Mouse (Mus musculus) lung, embryonic 15.5 days (tissue): ENCODE results near the gene Trak1. TPM values are rescaled to one million over a fixed set of nuclear protein-coding genes. Genes with fewer than 3 reads are reported as not detected.

Experiments used
- ATAC-seq: fragments of 200-750 bp; cut with Nextera tagmentation; 2 replicates; pipeline ENCODE4 v1.8.0; 2017; ENCODE audit warnings: moderate number of reproducible peaks, borderline replicate concordance; ENCODE audit not compliant: low FRiP score, low TSS enrichment; ENCODE audit errors: extremely low read depth
- H3K27ac ChIP-seq: fragments of 300-500 bp; sonication (generic); 2 replicates; pipeline ENCODE4 v1.5.1; 2015; ENCODE audit warnings: moderate library complexity, mild to moderate bottlenecking, inconsistent platforms
- H3K27me3 ChIP-seq: fragments of 300-500 bp; sonication (generic); 2 replicates; pipeline ENCODE4 v1.6.1; 2015; ENCODE audit warnings: inconsistent platforms
- H3K36me3 ChIP-seq: fragments of 300-500 bp; sonication (generic); 2 replicates; pipeline ENCODE4 v1.6.1; 2015; ENCODE audit warnings: inconsistent platforms
- H3K4me1 ChIP-seq: fragments of 300-500 bp; sonication (generic); 2 replicates; pipeline ENCODE4 v1.6.1; 2015; ENCODE audit warnings: inconsistent platforms
- H3K4me2 ChIP-seq: fragments of 300-500 bp; sonication (generic); 2 replicates; pipeline ENCODE4 v1.6.1; 2015; ENCODE audit warnings: inconsistent platforms, mild to moderate bottlenecking, moderate library complexity
- H3K4me3 ChIP-seq: fragments of 300-500 bp; sonication (generic); 2 replicates; pipeline ENCODE4 v1.5.1; 2015; ENCODE audit warnings: mild to moderate bottlenecking, inconsistent platforms
- H3K9ac ChIP-seq: fragments of 300-500 bp; sonication (generic); 2 replicates; pipeline ENCODE4 v1.6.1; 2015; ENCODE audit warnings: inconsistent platforms
- H3K9me3 ChIP-seq: fragments of 300-500 bp; sonication (generic); 2 replicates; pipeline ENCODE4 v1.6.1; 2016; ENCODE audit warnings: inconsistent platforms
- WGBS: fragments of 180-500 bp; shearing (Covaris S2); methylation state at CpG from one replicate; pipeline ENCODE4 v1.1.7; 2015; 5-methylcytosine and 5-hydroxymethylcytosine counted together
- polyA plus RNA-seq: library from polyadenylated mRNA; unstranded; fragments of >200 nt; fragmentation: Nextera tagmentation; extraction: Ambion mirVana; gene quantifications from 2 replicates; pipeline ENCODE4 v1.2.1, GENCODE M21; 2015

Trak1 gene
- polyA plus RNA-seq, 1 experiment from 2014 or later: 25.3 TPM

GRCm38 (mm10) chr9:121311846-121312236, 14.5 kb downstream of the Trak1 start:
- H3K4me2 ChIP-seq: no peak overlapping the region
- no peaks in the 10 kb centered on the region; the same call in 1 of the 2 replicates for H3K36me3 ChIP-seq
- no peak overlapping the region for H3K9ac ChIP-seq
- 70% methylated on average over 6 of the region's 6 CpGs for WGBS
- H3K9me3 ChIP-seq: no peaks in the 10 kb centered on the region
- H3K27me3 ChIP-seq: no peaks in the 10 kb centered on the region
- peaks cover 58% of the 10 kb centered on the region for H3K4me1 ChIP-seq
- no peak for ATAC-seq
- no peak overlapping the region for H3K4me3 ChIP-seq
- H3K27ac ChIP-seq: no peak overlapping the region

GRCm38 (mm10) chr9:121312237-121312891, 15.1 kb downstream of the Trak1 start:
- ATAC-seq: no peak
- no peak overlapping the region for H3K4me3 ChIP-seq
- H3K27me3 ChIP-seq: no peaks in the 10 kb centered on the region
- H3K9ac ChIP-seq: no peak overlapping the region
- 0 out of 2 replicates have a peak overlapping the region, but pooled peaks have one; percentile 89 for H3K27ac ChIP-seq
- no peaks in the 10 kb centered on the region for H3K36me3 ChIP-seq
- 47% methylated on average over 10 of the region's 10 CpGs for WGBS
- H3K4me1 ChIP-seq: peaks cover 63% of the 10 kb centered on the region
- H3K9me3 ChIP-seq: no peaks in the 10 kb centered on the region
- no peak overlapping the region for H3K4me2 ChIP-seq

- WGBS: 1% methylated on average over 21 of the region's 21 CpGs
Observed at GRCm38 (mm10) chr9:121313656-121314374, 16.5 kb downstream of the Trak1 start.

GRCm38 (mm10) chr9:121314541-121315152, 17.3 kb downstream of the Trak1 start:
- Histone ChIP-seq H3K27me3 (no peaks in the 10 kb centered on the region), H3K4me2 (peak overlapping the region; percentile 50), H3K36me3 (no peaks in the 10 kb centered on the region), H3K9me3 (no peaks in the 10 kb centered on the region), H3K4me3 (peak overlapping the region; percentile 14), H3K27ac (peak overlapping the region; percentile 89), H3K9ac (0 out of 2 replicates have a peak overlapping the region, but pooled peaks have one; percentile 23), H3K4me1 (peaks cover 59% of the 10 kb centered on the region)
- WGBS: 8% methylated on average over 14 of the region's 14 CpGs
- peak; percentile 65 for ATAC-seq

More at GRCm38 (mm10) chr9:121313656-121314374, 16.5 kb downstream of the Trak1 start:
- peaks cover 66% of the 10 kb centered on the region for H3K4me1 ChIP-seq
- no peak overlapping the region for H3K9ac ChIP-seq
- H3K4me3 ChIP-seq: peak overlapping the region; percentile 14
- H3K4me2 ChIP-seq: peak overlapping the region; percentile 50
- H3K36me3 ChIP-seq: no peaks in the 10 kb centered on the region
- no peaks in the 10 kb centered on the region for H3K9me3 ChIP-seq
- peak; percentile 86 for ATAC-seq
- H3K27ac ChIP-seq: peak overlapping the region; percentile 89
- no peaks in the 10 kb centered on the region for H3K27me3 ChIP-seq

- Histone ChIP-seq H3K36me3 (no peaks in the 10 kb centered on the region), H3K4me1 (peaks cover 59% of the 10 kb centered on the region), H3K9ac (no peak overlapping the region), H3K27me3 (no peaks in the 10 kb centered on the region), H3K4me3 (no peak overlapping the region), H3K9me3 (no peaks in the 10 kb centered on the region), H3K4me2 (no peak overlapping the region), H3K27ac (peak overlapping the region; percentile 34; the same call in 1 of the 2 replicates)
- 79% methylated on average over 4 of the region's 4 CpGs for WGBS
- no peak for ATAC-seq
Observed at GRCm38 (mm10) chr9:121315901-121316595, 18.7 kb downstream of the Trak1 start.

GRCm38 (mm10) chr9:121316621-121317405, 19.5 kb downstream of the Trak1 start:
- Histone ChIP-seq H3K27ac (peak overlapping the region; percentile 34), H3K36me3 (no peaks in the 10 kb centered on the region), H3K4me1 (peaks cover 58% of the 10 kb centered on the region), H3K9me3 (no peaks in the 10 kb centered on the region), H3K9ac (no peak overlapping the region), H3K27me3 (no peaks in the 10 kb centered on the region), H3K4me3 (no peak overlapping the region), H3K4me2 (no peak overlapping the region)
- ATAC-seq: no peak
- WGBS: 48% methylated on average over 12 of the region's 12 CpGs

- H3K4me3 ChIP-seq: no peak overlapping the region
- WGBS: 79% methylated on average over 10 of the region's 10 CpGs
- no peaks in the 10 kb centered on the region for H3K27me3 ChIP-seq
- H3K4me1 ChIP-seq: peaks cover 34% of the 10 kb centered on the region
- no peak for ATAC-seq
- H3K4me2 ChIP-seq: no peak overlapping the region
- H3K27ac ChIP-seq: no peak overlapping the region
- no peaks in the 10 kb centered on the region for H3K9me3 ChIP-seq
- no peaks in the 10 kb centered on the region for H3K36me3 ChIP-seq
- H3K9ac ChIP-seq: no peak overlapping the region
Observed at GRCm38 (mm10) chr9:121319323-121319966, 22.1 kb downstream of the Trak1 start.

GRCm38 (mm10) chr9:121320433-121320832, 23.1 kb downstream of the Trak1 start:
- Histone ChIP-seq H3K27me3 (no peaks in the 10 kb centered on the region), H3K4me2 (no peak overlapping the region), H3K27ac (no peak overlapping the region), H3K9me3 (no peaks in the 10 kb centered on the region), H3K36me3 (no peaks in the 10 kb centered on the region), H3K9ac (no peak overlapping the region), H3K4me1 (peaks cover 25% of the 10 kb centered on the region), H3K4me3 (no peak overlapping the region)
- 63% methylated on average over 2 of the region's 2 CpGs for WGBS
- ATAC-seq: no peak

GRCm38 (mm10) chr9:121321118-121321517, 23.8 kb downstream of the Trak1 start:
- H3K9ac ChIP-seq: no peak overlapping the region
- 82% methylated on average over 2 of the region's 2 CpGs for WGBS
- H3K4me1 ChIP-seq: peaks cover 18% of the 10 kb centered on the region
- H3K4me2 ChIP-seq: no peak overlapping the region
- H3K27me3 ChIP-seq: no peaks in the 10 kb centered on the region
- ATAC-seq: no peak
- H3K36me3 ChIP-seq: no peaks in the 10 kb centered on the region
- H3K27ac ChIP-seq: no peak overlapping the region
- no peaks in the 10 kb centered on the region for H3K9me3 ChIP-seq
- H3K4me3 ChIP-seq: no peak overlapping the region

- Histone ChIP-seq H3K27me3 (no peaks in the 10 kb centered on the region), H3K4me2 (no peak overlapping the region), H3K4me3 (no peak overlapping the region), H3K4me1 (peaks cover 9% of the 10 kb centered on the region), H3K9me3 (no peaks in the 10 kb centered on the region), H3K36me3 (no peaks in the 10 kb centered on the region), H3K27ac (no peak overlapping the region), H3K9ac (no peak overlapping the region)
- no peak for ATAC-seq
- 95% methylated on average over 14 of the region's 14 CpGs for WGBS
Observed at GRCm38 (mm10) chr9:121322034-121322433, 24.7 kb downstream of the Trak1 start.
